Comparison of ENCODE assay signal across 9 mouse cellular contexts in genomic region chr6:120981537-120981936, GRCm38 (mm10).
DNase-seq lines count a peak whose midpoint lies in the region; ATAC-seq and TF ChIP-seq lines count a peak whose summit lies in the region.
"Had no signal": no experiment of that assay in that cellular context is flagged by ENCODE, and none has a peak within 500 bp of the region (broad histone marks: within the 10 kb centered on the region; RNA-seq: fewer than 3 reads in every experiment).

No protein-coding gene starts in this region.

- no peak overlapping the region for H3K4me3 ChIP-seq in forebrain, postnatal 0 days (ENCODE audit: low read depth, low read length)
- no peak overlapping the region for H3K4me3 ChIP-seq in forebrain, embryonic 16.5 days (replicated peaks; ENCODE audit: low read length)
- H3K4me3 ChIP-seq in thymus, adult 2 months (ENCODE audit: control insufficient read depth, insufficient read depth, low read length): no peak overlapping the region

- peak; percentile 22 for DNase-seq in forebrain, postnatal 0 days
- peak; percentile 38 for DNase-seq in thymus, adult 2 months
- DNase-seq in thymus, adult 18-20 months: no peak
- peak; percentile 61 for DNase-seq in thymus, postnatal 4 days
- DNase-seq in left cerebral cortex, adult 9 months (ENCODE audit: low spot score in 2 of 2): no peak
- DNase-seq in urinary bladder, adult 2 months (ENCODE audit: low spot score): no peak
- DNase-seq: layer of hippocampus, adult 9-11 months had no signal

- no peaks in the 10 kb centered on the region for H3K9me3 ChIP-seq in forebrain, postnatal 0 days (ENCODE audit: low read length)
- H3K9me3 ChIP-seq in forebrain, embryonic 16.5 days (ENCODE audit: control insufficient read depth, low read length): no peaks in the 10 kb centered on the region

- H3K4me1 ChIP-seq in forebrain, postnatal 0 days (ENCODE audit: insufficient read depth): no peaks in the 10 kb centered on the region
- peaks cover 5% of the 10 kb centered on the region for H3K4me1 ChIP-seq in forebrain, embryonic 16.5 days (replicated peaks; ENCODE audit: control insufficient read depth, insufficient read depth, low read length)
- peaks cover 12% of the 10 kb centered on the region for H3K4me1 ChIP-seq in thymus, adult 2 months (replicated peaks; ENCODE audit: control insufficient read depth, insufficient read depth, low read length)

- peak; percentile 60 for TF ChIP-seq CTCF in forebrain, postnatal 0 days (IDR thresholded peaks at IDR 0.05; ENCODE audit: low read depth)
- TF ChIP-seq CTCF in thymus, adult 2 months (IDR thresholded peaks at IDR 0.05; ENCODE audit: borderline replicate concordance, control insufficient read depth, extremely low read depth, insufficient read depth, low read length, poor library complexity): peak; percentile 56; the same call in 1 of the 2 replicates

- no peak overlapping the region for H3K27ac ChIP-seq in forebrain, postnatal 0 days (ENCODE audit: low read depth, low read length)
- no peak overlapping the region for H3K27ac ChIP-seq in forebrain, embryonic 16.5 days (ENCODE audit: low read length)
- no peak overlapping the region for H3K27ac ChIP-seq in thymus, adult 2 months (ENCODE audit: control insufficient read depth, insufficient read depth, low read length)

- H3K36me3 ChIP-seq in forebrain, postnatal 0 days (ENCODE audit: insufficient read depth): peaks cover 32% of the 10 kb centered on the region
- peaks cover 11% of the 10 kb centered on the region; the same call in 1 of the 2 replicates for H3K36me3 ChIP-seq in forebrain, embryonic 16.5 days (ENCODE audit: control insufficient read depth, insufficient read depth)
- H3K36me3 ChIP-seq in thymus, adult 2 months (ENCODE audit: control insufficient read depth, insufficient read depth, low read length): no peaks in the 10 kb centered on the region

- no peak for TF ChIP-seq POLR2A in thymus, adult 2 months (IDR thresholded peaks at IDR 0.05; ENCODE audit: control insufficient read depth, extremely low read depth, insufficient read depth, low read length, poor library complexity)

- 64% methylated on average over 6 of the region's 6 CpGs for WGBS in forebrain, postnatal 0 days
- 65% methylated on average over 6 of the region's 6 CpGs for WGBS in forebrain, embryonic 16.5 days
- WGBS in thymus, adult 2 months: 59% methylated on average over 6 of the region's 6 CpGs

- H3K27me3 ChIP-seq in forebrain, postnatal 0 days (ENCODE audit: insufficient read depth, low read length): no peaks in the 10 kb centered on the region
- H3K27me3 ChIP-seq in forebrain, embryonic 16.5 days (replicated peaks; ENCODE audit: control insufficient read depth, insufficient read depth, low read length): no peaks in the 10 kb centered on the region
- H3K27me3 ChIP-seq in thymus, adult 2 months (ENCODE audit: control insufficient read depth, insufficient read depth, low read length): no peaks in the 10 kb centered on the region

- no peak for ATAC-seq in forebrain, postnatal 0 days
- ATAC-seq in forebrain, embryonic 16.5 days: no peak
- ATAC-seq in hematopoietic stem cell, adult 5-6 weeks (replicated peaks in 1 of 2; ENCODE audit: insufficient read depth in 1 of 2, low FRiP score in 2 of 2, low TSS enrichment in 1 of 2, low read depth in 1 of 2, poor library complexity in 2 of 2, severe bottlenecking in 2 of 2): peak; percentile 33 to 54; a peak in 3 of 4 replicates

- H3K4me2 ChIP-seq in forebrain, postnatal 0 days (ENCODE audit: low read depth): no peak overlapping the region
- H3K4me2 ChIP-seq in forebrain, embryonic 16.5 days (ENCODE audit: low read length): no peak overlapping the region

- H3K9ac ChIP-seq in forebrain, postnatal 0 days: no peak overlapping the region
- no peak overlapping the region for H3K9ac ChIP-seq in forebrain, embryonic 16.5 days (replicated peaks; ENCODE audit: low read depth, low read length)

Comparison
In these comparisons a context has a peak if more than half of its experiments do, and no peak if none do; other contexts are left out.
1. DNase-seq: peak in forebrain, postnatal 0 days (single experiment), thymus, adult 2 months (single experiment) and thymus, postnatal 4 days (single experiment); none in thymus, adult 18-20 months (0 of 2), left cerebral cortex, adult 9 months (0 of 2) and urinary bladder, adult 2 months (single experiment).
2. ATAC-seq: peak in hematopoietic stem cell, adult 5-6 weeks (2 of 2); none in forebrain, postnatal 0 days (single experiment) and forebrain, embryonic 16.5 days (single experiment).